Mouse (Mus musculus): Measurements from ENCODE around the gene Prkn.

GRCm38 (mm10) chr17:11644873-11645464 lies 804.8 kb downstream of the Prkn start:
- TF ChIP-seq CTCF (IDR thresholded peaks at IDR 0.05) (no peak), POLR2A (IDR thresholded peaks at IDR 0.05; ENCODE audit: insufficient read depth, low read depth, low read length) (no peak)
